Comparison of ENCODE assay signal across 7 mouse cellular contexts in the genomic region with DNA sequence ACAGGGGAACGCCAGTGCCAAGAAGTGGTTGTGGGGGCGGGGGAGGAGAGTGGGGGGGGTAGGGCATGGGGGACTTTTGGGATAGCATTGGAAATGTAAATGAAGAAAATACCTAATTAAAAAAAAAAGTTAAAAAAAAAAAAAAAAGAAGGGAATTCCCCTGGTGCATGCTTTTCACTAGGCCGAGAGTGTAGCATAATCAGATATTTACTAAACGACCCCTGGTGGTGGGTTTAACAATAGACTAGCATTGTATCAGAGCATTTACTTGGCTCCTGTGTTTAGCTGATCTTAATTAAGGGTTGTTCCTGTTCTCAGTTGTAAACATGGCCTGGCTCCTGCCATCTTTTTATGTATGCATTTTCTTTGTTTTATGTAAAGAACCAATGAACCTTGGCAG.
DNase-seq lines count a peak whose midpoint lies in the region; ATAC-seq and TF ChIP-seq lines count a peak whose summit lies in the region.
"Not testable (repeated sequence)": the region's sequence is repeated elsewhere in the genome, so short reads cannot be mapped to it uniquely, and the experiment has no call there.

No protein-coding gene starts in this region.

- not testable (repeated sequence) for TF ChIP-seq POLR2A in CH12.LX (IDR thresholded peaks at IDR 0.05; ENCODE audit: low read depth, low read length)

- not testable (repeated sequence) for TF ChIP-seq RAD21 in CH12.LX (IDR thresholded peaks at IDR 0.05; ENCODE audit: low read depth, low read length)

- TF ChIP-seq CTCF in CH12.LX (conservative IDR thresholded peaks at IDR 0.05 in 1 of 2, IDR thresholded peaks at IDR 0.05 in 1 of 2; ENCODE audit: low read depth in 2 of 2, low read length in 2 of 2), result peak in 1 of 2 experiments; percentile 23; a peak in 2 of 4 replicates

- H3K9me3 ChIP-seq in CH12.LX (replicated peaks; ENCODE audit: low read length); ES-E14 (ENCODE audit: control insufficient read depth, insufficient read depth, low read depth, low read length): not testable (repeated sequence)

- not testable (repeated sequence) for H3K4me2 ChIP-seq in CH12.LX (ENCODE audit: insufficient read depth, low read depth, poor library complexity, severe bottlenecking)

- H3K27ac ChIP-seq in CH12.LX (ENCODE audit: insufficient read depth, low read depth); ES-E14 (ENCODE audit: insufficient read depth, low read depth, low read length, poor library complexity, severe bottlenecking): not testable (repeated sequence)

- in situ Hi-C loops in CH12.LX (cut with MboI; ENCODE audit: low pct_ligation_motif_present, low pct_unique_long_range_greater_than_20kb, low sequenced_read_pairs), result not testable (repeated sequence)
- in situ Hi-C loops in ES-E14 (cut with MboI; ENCODE audit: low sequenced_read_pairs in 2 of 2, unreplicated experiment in 2 of 2), result loop anchor here in 1 of 2 experiments (25.0 kb wide), 1 partner anchor 370 kb away; no protein-coding TSS in a partner anchor

- H3K79me2 ChIP-seq in CH12.LX (replicated peaks; ENCODE audit: control insufficient read depth, extremely low read depth, insufficient read depth, poor library complexity, severe bottlenecking), result not testable (repeated sequence)

- not testable (repeated sequence) for H3K36me3 ChIP-seq in CH12.LX (replicated peaks in 1 of 2; ENCODE audit: control insufficient read depth in 1 of 2, insufficient read depth in 1 of 2, low read length in 1 of 2); ES-E14 (ENCODE audit: control insufficient read depth, insufficient read depth, low read length, poor library complexity, severe bottlenecking); splenic B cell, adult 2 months (ENCODE audit: control insufficient read depth, insufficient read depth, low read length, poor library complexity, severe bottlenecking)

- peak; percentile 48 for ATAC-seq in inflammation-experienced regulatory T-cells, adult 6 months

- H3K4me1 ChIP-seq in CH12.LX (ENCODE audit: control insufficient read depth in 1 of 2, insufficient read depth in 2 of 2); ES-E14 (ENCODE audit: control insufficient read depth in 2 of 2, insufficient read depth in 2 of 2, low read length in 2 of 2, poor library complexity in 1 of 2): not testable (repeated sequence)

- not testable (repeated sequence) for H3K4me3 ChIP-seq in CH12.LX (replicated peaks in 1 of 3; ENCODE audit: low read depth in 2 of 3, low read length in 2 of 3, poor library complexity in 1 of 3); ES-E14 (ENCODE audit: insufficient read depth in 1 of 2, low read depth in 1 of 2, low read length in 2 of 2, poor library complexity in 1 of 2, severe bottlenecking in 1 of 2)

- not testable (repeated sequence) for TF ChIP-seq EP300 in CH12.LX (IDR thresholded peaks at IDR 0.05; ENCODE audit: low read length)

- H3K9ac ChIP-seq in CH12.LX (ENCODE audit: insufficient read depth, low read depth); ES-E14 (ENCODE audit: insufficient read depth, low read depth, low read length, poor library complexity, severe bottlenecking): not testable (repeated sequence)

- peak; percentile 36 for DNase-seq in A20 (ENCODE audit: low read depth, low spot score)
- DNase-seq in CD4-positive, CD25-positive, alpha-beta regulatory T cell, adult 2 months (ENCODE audit: low read depth, low spot score), result peak; percentile 52
- peak; percentile 15 for DNase-seq in CH12.LX (ENCODE audit: extremely low read depth)
- DNase-seq in ES-E14 (ENCODE audit: low read depth, low spot score), result not testable (repeated sequence)
- peak; percentile 16 for DNase-seq in ZHBTc4 (ENCODE audit: low read depth, low spot score)
- peak; percentile 34 for DNase-seq in splenic B cell, adult 2 months (ENCODE audit: low read depth, low spot score)

- H3K27me3 ChIP-seq in CH12.LX (replicated peaks); splenic B cell, adult 2 months (ENCODE audit: control insufficient read depth, insufficient read depth, low read length, poor library complexity, severe bottlenecking): not testable (repeated sequence)

- dilution Hi-C loops in CH12.LX (cut with MboI; ENCODE audit: extremely low pct_ligation_motif_present, extremely low pct_unique_long_range_greater_than_20kb, low sequenced_read_pairs), result not testable (repeated sequence)

TF ChIP-seq in CH12.LX, 34 proteins besides CTCF, POLR2A, EP300 and RAD21:
- TF ChIP-seq ZNF384 (IDR thresholded peaks at IDR 0.05; ENCODE audit: low read depth, low read length), result peak; percentile 63

TF ChIP-seq in ES-E14, 5 proteins besides CTCF, POLR2A, EP300 and RAD21:
- TF ChIP-seq ZNF384 (IDR thresholded peaks at IDR 0.05; ENCODE audit: low read depth, low read length), result peak; percentile 87
